Mouse (Mus musculus): ENCODE results near the gene Hacd2. TPM values are rescaled to one million over a fixed set of nuclear protein-coding genes. Genes with fewer than 3 reads are reported as not detected.

Hacd2 gene
- polyA plus RNA-seq, 1 experiment from 2014 or later = 60.8 TPM

- H3K36me3 ChIP-seq (ENCODE audit: insufficient read depth, low read length) = no peaks in the 10 kb centered on the region
- TF ChIP-seq CTCF (IDR thresholded peaks at IDR 0.05) (no peak), EP300 (IDR thresholded peaks at IDR 0.05) (no peak)
- H3K4me3 ChIP-seq (ENCODE audit: low read depth, low read length) = no peak overlapping the region
- no peak overlapping the region for H3K4me2 ChIP-seq (replicated peaks; ENCODE audit: low read depth, low read length)
- H3K9ac ChIP-seq (replicated peaks; ENCODE audit: low read depth) = no peak overlapping the region
- DNase-seq (ENCODE audit: low spot score) (peak; percentile 56), ATAC-seq (no peak)
- H3K9me3 ChIP-seq (ENCODE audit: low read length) = no peaks in the 10 kb centered on the region
- 3% methylated on average over 12 of the region's 12 CpGs for WGBS
- no peak overlapping the region for H3K27ac ChIP-seq (ENCODE audit: low read length)
- peaks cover 39% of the 10 kb centered on the region for H3K27me3 ChIP-seq (replicated peaks; ENCODE audit: insufficient read depth, low read length)
- H3K4me1 ChIP-seq (ENCODE audit: insufficient read depth, low read depth, low read length) = 0 out of 2 replicates have a peak, but pooled peaks cover 6% of the 10 kb centered on the region
These were observed 131.0 kb downstream of the Hacd2 start for GRCm38 (mm10) chr16:35153146-35153755.

- Histone ChIP-seq H3K36me3 (ENCODE audit: insufficient read depth, low read length) (no peaks in the 10 kb centered on the region), H3K4me3 (ENCODE audit: low read depth, low read length) (peak overlapping the region; percentile 54), H3K27ac (ENCODE audit: low read length) (no peak overlapping the region), H3K9me3 (ENCODE audit: low read length) (no peaks in the 10 kb centered on the region), H3K4me2 (replicated peaks; ENCODE audit: low read depth, low read length) (peak overlapping the region; percentile 96), H3K9ac (replicated peaks; ENCODE audit: low read depth) (no peak overlapping the region), H3K27me3 (replicated peaks; ENCODE audit: insufficient read depth, low read length) (peaks cover 39% of the 10 kb centered on the region), H3K4me1 (ENCODE audit: insufficient read depth, low read depth, low read length) (0 out of 2 replicates have a peak, but pooled peaks cover 6% of the 10 kb centered on the region)
- WGBS = 0% methylated on average over 28 of the region's 29 CpGs
- TF ChIP-seq CTCF (IDR thresholded peaks at IDR 0.05) (no peak), EP300 (IDR thresholded peaks at IDR 0.05) (no peak)
- peak; percentile 26 for DNase-seq (ENCODE audit: low spot score)
- peak; percentile 41 for ATAC-seq
These were observed 132.0 kb downstream of the Hacd2 start for GRCm38 (mm10) chr16:35154245-35154640.

DNA sequence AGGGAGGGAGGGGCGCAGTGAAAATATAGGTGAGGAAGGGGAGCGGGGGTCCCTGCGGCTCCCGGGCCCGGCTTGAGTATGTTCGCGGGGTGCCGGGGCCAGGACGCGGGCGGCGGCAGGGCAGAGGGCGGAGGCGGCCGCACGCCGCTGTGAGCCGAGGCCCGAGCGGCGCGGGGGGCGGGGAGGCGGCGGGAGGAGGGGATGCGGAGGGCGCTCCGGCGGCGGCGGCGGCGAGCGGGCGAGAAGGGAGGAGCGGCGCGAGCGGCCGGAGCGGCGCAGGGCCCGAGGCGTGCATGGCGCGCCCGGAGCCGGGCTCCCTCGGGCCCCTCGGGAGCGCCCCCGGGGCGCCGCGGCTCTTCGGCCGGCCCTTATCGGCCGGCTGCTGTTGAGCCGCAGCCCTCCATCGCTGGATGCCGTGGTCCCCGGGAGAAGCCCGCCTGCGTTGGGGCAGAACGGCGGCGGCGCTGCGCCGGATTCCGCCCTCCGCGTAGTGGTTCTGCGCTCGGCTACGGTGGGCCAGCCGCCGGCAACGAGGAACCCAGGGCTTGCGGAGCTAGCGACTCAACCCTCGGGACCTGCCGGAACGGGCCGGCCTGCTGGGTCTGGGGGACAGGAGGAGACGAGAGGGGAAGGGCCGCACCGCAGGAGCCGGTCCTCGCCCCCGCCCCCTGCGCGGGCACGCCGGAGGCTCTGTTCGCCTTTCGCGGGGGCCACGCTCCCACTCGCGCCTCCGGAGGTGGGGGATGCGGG lies 132.6 kb downstream of the Hacd2 start, which contains the start of gene Adcy5:
TSS of gene Adcy5 (plus strand) at position 237 of the 750 bp plus-strand sequence.
- Histone ChIP-seq H3K9ac (replicated peaks; ENCODE audit: low read depth) (no peak within 1 kb of the TSS), H3K4me3 (ENCODE audit: low read depth, low read length) (peak within 1 kb of the TSS; percentile 54), H3K27me3 (replicated peaks; ENCODE audit: insufficient read depth, low read length) (peaks cover 39% of the 10 kb centered on the region), H3K4me2 (replicated peaks; ENCODE audit: low read depth, low read length) (peak within 1 kb of the TSS; percentile 96), H3K27ac (ENCODE audit: low read length) (no peak within 1 kb of the TSS), H3K9me3 (ENCODE audit: low read length) (no peaks in the 10 kb centered on the region), H3K36me3 (ENCODE audit: insufficient read depth, low read length) (no peaks in the 10 kb centered on the region), H3K4me1 (ENCODE audit: insufficient read depth, low read depth, low read length) (0 out of 2 replicates have a peak, but pooled peaks cover 6% of the 10 kb centered on the region)
- no peak for DNase-seq (ENCODE audit: low spot score)
- peak; percentile 47 for ATAC-seq
- TF ChIP-seq CTCF (IDR thresholded peaks at IDR 0.05) = no peak
- TF ChIP-seq EP300 (IDR thresholded peaks at IDR 0.05) = no peak
- 0% methylated on average over 26 of the region's 104 CpGs for WGBS

- peak overlapping the region; percentile 96 for H3K4me2 ChIP-seq (replicated peaks; ENCODE audit: low read depth, low read length)
- 0 out of 2 replicates have a peak, but pooled peaks cover 6% of the 10 kb centered on the region for H3K4me1 ChIP-seq (ENCODE audit: insufficient read depth, low read depth, low read length)
- no peak overlapping the region for H3K9ac ChIP-seq (replicated peaks; ENCODE audit: low read depth)
- peak; percentile 57 for ATAC-seq
- H3K36me3 ChIP-seq (ENCODE audit: insufficient read depth, low read length) = no peaks in the 10 kb centered on the region
- H3K27ac ChIP-seq (ENCODE audit: low read length) = no peak overlapping the region
- TF ChIP-seq CTCF (IDR thresholded peaks at IDR 0.05) = peak; percentile 60
- no peak for TF ChIP-seq EP300 (IDR thresholded peaks at IDR 0.05)
- H3K4me3 ChIP-seq (ENCODE audit: low read depth, low read length) = peak overlapping the region; percentile 54
- WGBS = under 1% methylated on average over 72 of the region's 87 CpGs
- H3K27me3 ChIP-seq (replicated peaks; ENCODE audit: insufficient read depth, low read length) = peaks cover 39% of the 10 kb centered on the region
- peak; percentile 53 for DNase-seq (ENCODE audit: low spot score)
- H3K9me3 ChIP-seq (ENCODE audit: low read length) = no peaks in the 10 kb centered on the region
These were observed 133.4 kb downstream of the Hacd2 start for GRCm38 (mm10) chr16:35155391-35156305.

GRCm38 (mm10) chr16:35156306-35156695 lies 134.1 kb downstream of the Hacd2 start:
- 6% methylated on average over 32 of the region's 48 CpGs for WGBS
- H3K9ac ChIP-seq (replicated peaks; ENCODE audit: low read depth) = no peak overlapping the region
- ATAC-seq (peak; percentile 21), DNase-seq (ENCODE audit: low spot score) (peak; percentile 69)
- H3K36me3 ChIP-seq (ENCODE audit: insufficient read depth, low read length) = no peaks in the 10 kb centered on the region
- H3K4me1 ChIP-seq (ENCODE audit: insufficient read depth, low read depth, low read length) = 0 out of 2 replicates have a peak, but pooled peaks cover 6% of the 10 kb centered on the region
- peak overlapping the region; percentile 96 for H3K4me2 ChIP-seq (replicated peaks; ENCODE audit: low read depth, low read length)
- H3K27ac ChIP-seq (ENCODE audit: low read length) = no peak overlapping the region
- no peaks in the 10 kb centered on the region for H3K9me3 ChIP-seq (ENCODE audit: low read length)
- H3K4me3 ChIP-seq (ENCODE audit: low read depth, low read length) = peak overlapping the region; percentile 54
- TF ChIP-seq EP300 (IDR thresholded peaks at IDR 0.05) (no peak), CTCF (IDR thresholded peaks at IDR 0.05) (peak; percentile 69)
- H3K27me3 ChIP-seq (replicated peaks; ENCODE audit: insufficient read depth, low read length) = peaks cover 39% of the 10 kb centered on the region
